Mouse (Mus musculus) erythroblast, embryonic 14.5 days (primary cell): ENCODE measurements around the gene Cib3. TPM values are rescaled to one million over a fixed set of nuclear protein-coding genes. Genes with fewer than 3 reads are reported as not detected.

ENCODE experiments used
- H3K27me3 ChIP-seq: 2 replicates; pipeline ENCODE4 v1.6.1; 2012; ENCODE audit warnings: inconsistent platforms; ENCODE audit not compliant: control insufficient read depth
- H3K36me3 ChIP-seq: 2 replicates; pipeline ENCODE4 v1.6.1; 2012; ENCODE audit warnings: mild to moderate bottlenecking, inconsistent platforms; ENCODE audit not compliant: control insufficient read depth
- H3K4me1 ChIP-seq: 2 replicates; pipeline ENCODE4 v1.6.1; 2012; ENCODE audit warnings: inconsistent platforms; ENCODE audit not compliant: control insufficient read depth
- H3K4me3 ChIP-seq: replicated peaks from 2 replicates; pipeline ENCODE3; 2012; ENCODE audit warnings: moderate library complexity, mild to moderate bottlenecking, inconsistent platforms
- H3K9me3 ChIP-seq: 2 replicates; pipeline ENCODE4 v1.6.1; 2012; ENCODE audit warnings: low read length, inconsistent platforms, mixed read lengths; ENCODE audit not compliant: control insufficient read depth
- GATA1 ChIP-seq: IDR thresholded peaks from 2 replicates; pipeline ENCODE4 v1.6.1; 2012; ENCODE audit warnings: low read length, inconsistent platforms, mixed read lengths
- TAL1 ChIP-seq: IDR thresholded peaks from 3 replicates; pipeline ENCODE4 v1.6.1; 2012; ENCODE audit warnings: low read length, inconsistent platforms, mixed read lengths
- polyA plus RNA-seq: library from polyadenylated mRNA; stranded (reverse); fragments of >175 nt; gene quantifications from 2 replicates; pipeline ENCODE4 v1.2.3, GENCODE M21; 2012

Cib3 gene
- polyA plus RNA-seq, 1 experiment, result not detected

DNA sequence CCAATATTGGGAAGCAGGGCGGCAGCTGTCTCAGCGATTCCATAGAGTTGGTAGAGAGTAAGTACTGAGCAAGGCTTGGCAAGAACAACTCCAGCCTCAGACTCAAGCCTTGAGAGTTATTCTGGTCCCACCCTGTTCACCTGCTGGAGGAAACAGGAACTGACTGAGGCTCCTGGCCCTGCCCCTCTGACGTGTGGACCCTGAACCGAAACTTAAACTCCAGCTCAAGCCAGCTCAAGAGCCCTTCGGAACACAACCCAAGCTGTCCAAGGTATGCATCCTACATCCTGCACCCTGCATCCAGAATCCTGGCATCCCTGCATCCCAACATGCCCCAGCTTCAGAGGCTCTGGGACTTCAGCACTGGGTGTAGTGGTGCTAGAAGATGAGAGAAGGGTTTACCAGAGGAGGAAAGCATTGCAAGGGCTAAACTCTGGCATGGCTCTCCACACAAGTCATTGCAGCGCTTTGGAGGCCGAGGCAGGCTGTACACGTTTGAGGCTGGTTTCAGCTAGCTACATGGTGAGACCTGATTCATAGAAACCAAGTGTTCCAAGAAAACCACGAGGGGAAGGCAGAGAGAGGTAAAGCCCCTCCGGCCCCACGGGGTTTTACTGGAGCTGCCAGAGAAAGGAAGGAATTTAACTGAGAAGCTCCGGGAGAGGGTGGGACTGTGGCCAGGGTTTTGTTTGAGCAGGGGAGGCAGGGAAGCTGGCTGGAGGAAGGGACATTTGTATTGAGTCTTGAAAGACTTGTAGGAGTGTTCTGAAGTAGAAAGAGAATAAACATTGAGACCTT is 23.0 kb downstream of the Cib3 start, which contains the start of gene Hsh2d:
Hsh2d (plus strand) TSS at position 222 of the 798 bp plus-strand sequence.
- no peak within 1 kb of the TSS for H3K4me3 ChIP-seq

DNA sequence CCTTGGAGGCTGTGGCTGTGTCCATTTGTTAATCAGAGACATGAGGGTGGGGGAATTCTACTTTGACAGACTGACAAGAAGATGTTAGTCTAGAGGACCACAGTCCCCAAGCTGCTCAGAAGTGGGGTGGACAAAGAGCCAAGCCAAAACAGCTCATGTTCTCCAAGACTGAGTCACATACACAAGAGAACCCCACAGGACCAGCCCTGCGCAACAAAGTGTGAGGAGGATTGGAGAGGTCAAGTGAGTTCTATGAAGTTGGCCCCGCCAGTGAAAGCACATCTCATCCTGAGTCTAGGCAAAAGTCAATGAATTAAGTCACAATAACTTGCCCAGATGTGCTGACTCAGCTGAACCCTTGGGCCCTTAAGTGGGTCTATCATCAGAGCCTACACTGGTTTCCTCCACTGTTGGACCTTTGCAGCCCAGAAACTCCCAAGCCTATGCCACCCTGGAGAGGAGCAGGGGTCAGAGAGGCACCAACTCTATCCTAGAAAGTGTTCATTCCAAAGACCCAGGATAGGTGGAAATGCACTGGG is 24.8 kb downstream of the Cib3 start:
- no peaks in the 10 kb centered on the region for H3K9me3 ChIP-seq
- TF ChIP-seq GATA1, result no peak
- no peak for TF ChIP-seq TAL1
- no peaks in the 10 kb centered on the region for H3K4me1 ChIP-seq
- no peak overlapping the region for H3K4me3 ChIP-seq
- no peaks in the 10 kb centered on the region for H3K27me3 ChIP-seq
- no peaks in the 10 kb centered on the region for H3K36me3 ChIP-seq

More for the DNA sequence above, 23.0 kb downstream of the Cib3 start, which contains the start of gene Hsh2d:
- Histone ChIP-seq H3K9me3 (no peaks in the 10 kb centered on the region), H3K27me3 (no peaks in the 10 kb centered on the region), H3K36me3 (no peaks in the 10 kb centered on the region), H3K4me1 (no peaks in the 10 kb centered on the region)
- TF ChIP-seq TAL1, result no peak
- no peak for TF ChIP-seq GATA1

GRCm38 (mm10) chr8:72183554-72184202 is 29.0 kb downstream of the Cib3 start:
- TF ChIP-seq TAL1 (no peak; the same call in 2 of the 3 replicates), GATA1 (no peak)
- H3K4me3 ChIP-seq, result no peak overlapping the region
- H3K27me3 ChIP-seq, result no peaks in the 10 kb centered on the region
- H3K36me3 ChIP-seq, result peaks cover 33% of the 10 kb centered on the region
- H3K4me1 ChIP-seq, result no peaks in the 10 kb centered on the region
- no peaks in the 10 kb centered on the region for H3K9me3 ChIP-seq

- peaks cover 96% of the 10 kb centered on the region for H3K36me3 ChIP-seq
- no peaks in the 10 kb centered on the region for H3K9me3 ChIP-seq
- H3K27me3 ChIP-seq, result no peaks in the 10 kb centered on the region
- no peak overlapping the region for H3K4me3 ChIP-seq
- no peaks in the 10 kb centered on the region for H3K4me1 ChIP-seq
- TF ChIP-seq GATA1 (no peak), TAL1 (no peak)
These were observed 35.2 kb downstream of the Cib3 start for GRCm38 (mm10) chr8:72177346-72177925.

GRCm38 (mm10) chr8:72169681-72170249 is 42.9 kb downstream of the Cib3 start:
- Histone ChIP-seq H3K4me1 (peaks cover 6% of the 10 kb centered on the region), H3K9me3 (no peaks in the 10 kb centered on the region), H3K36me3 (peaks cover 98% of the 10 kb centered on the region), H3K27me3 (no peaks in the 10 kb centered on the region), H3K4me3 (no peak overlapping the region)
- TF ChIP-seq TAL1 (no peak), GATA1 (no peak)

- Histone ChIP-seq H3K4me3 (no peak overlapping the region), H3K9me3 (no peaks in the 10 kb centered on the region), H3K27me3 (no peaks in the 10 kb centered on the region), H3K4me1 (peaks cover 6% of the 10 kb centered on the region), H3K36me3 (peaks cover 98% of the 10 kb centered on the region)
- TF ChIP-seq GATA1 (no peak), TAL1 (no peak)
These were observed 43.5 kb downstream of the Cib3 start for GRCm38 (mm10) chr8:72169098-72169668.

DNA sequence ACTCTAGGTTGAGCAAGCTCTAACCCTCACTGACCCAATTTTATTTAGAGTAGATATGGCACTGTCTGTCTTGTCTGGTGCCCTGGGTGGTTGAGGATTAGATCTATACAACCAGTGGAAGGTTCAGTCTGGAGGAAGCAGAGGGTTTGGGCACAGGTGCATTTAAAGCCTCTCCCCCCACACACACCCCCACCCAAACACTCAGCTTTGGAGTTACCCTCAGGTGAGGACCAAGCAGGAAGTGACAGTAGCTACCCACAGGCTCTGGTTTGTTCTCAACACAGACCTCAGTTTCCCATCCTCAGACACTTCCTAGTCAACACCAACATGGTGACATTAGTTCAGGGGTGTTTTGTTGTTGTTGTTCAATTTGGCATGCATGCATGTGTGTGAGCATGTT is 49.8 kb downstream of the Cib3 start:
- Histone ChIP-seq H3K9me3 (no peaks in the 10 kb centered on the region), H3K27me3 (no peaks in the 10 kb centered on the region), H3K4me1 (peaks cover 44% of the 10 kb centered on the region), H3K36me3 (peaks cover 60% of the 10 kb centered on the region), H3K4me3 (peak overlapping the region; percentile 67)
- no peak for TF ChIP-seq TAL1
- no peak for TF ChIP-seq GATA1

GRCm38 (mm10) chr8:72160707-72161697 is 51.6 kb downstream of the Cib3 start, which contains the start of gene Rab8a:
Gene Rab8a, plus strand, starts transcription at chr8:72161200.
- Histone ChIP-seq H3K4me3 (peak within 1 kb of the TSS; percentile 67), H3K4me1 (peaks cover 54% of the 10 kb centered on the region), H3K36me3 (peaks cover 48% of the 10 kb centered on the region), H3K27me3 (no peaks in the 10 kb centered on the region), H3K9me3 (no peaks in the 10 kb centered on the region)
- TF ChIP-seq GATA1 (no peak), TAL1 (no peak)
